Mouse (Mus musculus) spleen, adult 2 months (tissue): Measurements from ENCODE around the gene 1700123O20Rik.

Experiments
- CTCF ChIP-seq: fragments of 200-500 bp; IDR thresholded peaks from 2 replicates; pipeline ENCODE4 v1.5.1; 2011; ENCODE audit warnings: mild to moderate bottlenecking, inconsistent platforms; ENCODE audit not compliant: insufficient read depth, insufficient read length, insufficient replicate concordance; ENCODE audit errors: extremely low read depth
- POLR2A ChIP-seq: fragments of 200-500 bp; IDR thresholded peaks from 2 replicates; pipeline ENCODE4 v1.6.1; 2011; ENCODE audit warnings: low read depth, low read length, inconsistent platforms

DNA sequence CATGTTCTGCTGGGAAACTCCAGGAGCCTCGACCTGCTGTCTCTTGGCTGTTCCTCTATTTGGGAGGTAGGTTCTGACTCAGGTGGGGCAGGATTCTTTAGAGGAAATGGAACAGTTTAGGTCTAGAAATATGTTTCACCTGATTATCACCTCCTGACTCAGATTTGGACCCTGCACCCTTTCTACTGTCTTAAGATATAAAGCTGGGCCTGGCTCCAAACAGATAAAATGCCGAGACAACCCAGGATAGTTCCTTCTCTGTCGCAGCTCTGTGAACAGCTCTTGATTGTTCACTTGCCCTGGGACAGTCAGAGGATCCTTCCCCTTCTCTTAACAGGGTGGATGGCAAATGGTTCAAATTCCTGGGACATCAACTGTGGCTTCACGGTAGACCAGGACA is 49.2 kb downstream of the 1700123O20Rik start:
- no peak for TF ChIP-seq CTCF
- TF ChIP-seq POLR2A = no peak
